ENCODE assay signal across 10 mouse cellular contexts in the genomic region with DNA sequence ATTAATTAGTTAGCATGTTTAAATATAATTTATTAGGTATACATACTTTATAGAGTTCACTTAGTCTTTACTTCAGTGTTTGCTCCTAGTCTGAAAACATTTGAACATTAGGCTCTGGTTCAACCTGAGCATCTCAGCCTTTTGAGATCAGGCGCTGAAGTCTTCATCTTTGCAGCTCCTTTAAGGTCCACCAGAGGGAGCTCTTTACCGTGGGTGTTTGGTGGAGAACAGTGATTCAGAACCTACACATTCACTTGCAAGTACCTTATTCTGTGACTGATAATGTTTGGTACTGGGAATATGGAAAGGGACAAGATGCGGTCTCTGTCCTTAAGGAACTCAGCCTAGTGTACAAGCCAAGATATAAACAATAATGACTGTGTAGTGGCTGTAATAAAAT. TPM values are rescaled to one million over a fixed set of nuclear protein-coding genes. Genes with fewer than 3 reads are reported as not detected.
DNase-seq lines count a peak whose midpoint lies in the region; ATAC-seq lines count a peak whose summit lies in the region.
"Had no signal": no experiment of that assay in that cellular context is flagged by ENCODE, and none has a peak within 500 bp of the region (broad histone marks: within the 10 kb centered on the region; RNA-seq: fewer than 3 reads in every experiment).

No protein-coding gene starts in this region.

- WGBS in heart, embryonic 12.5 days, result 10% methylated on average over 3 of the region's 3 CpGs

- peaks cover 29% of the 10 kb centered on the region for H3K27me3 ChIP-seq in heart, embryonic 12.5 days (replicated peaks)
- H3K27me3 ChIP-seq: lung, embryonic 15.5 days had no signal

- H3K4me1 ChIP-seq in heart, embryonic 12.5 days (replicated peaks), result no peaks in the 10 kb centered on the region
- H3K4me1 ChIP-seq: embryonic facial prominence, embryonic 13.5 days; lung, embryonic 15.5 days had no signal

- H3K27ac ChIP-seq in heart, embryonic 12.5 days (ENCODE audit: poor library complexity, severe bottlenecking), result no peak overlapping the region
- H3K27ac ChIP-seq: embryonic facial prominence, embryonic 13.5 days; lung, embryonic 15.5 days had no signal

- H3K9me3 ChIP-seq in heart, embryonic 12.5 days (replicated peaks), result no peaks in the 10 kb centered on the region
- H3K9me3 ChIP-seq: embryonic facial prominence, embryonic 13.5 days; lung, embryonic 15.5 days had no signal

- no peak for ATAC-seq in heart, embryonic 12.5 days (ENCODE audit: insufficient number of reproducible peaks, low FRiP score)
- peak; percentile 84 for ATAC-seq in megakaryocyte, adult 5-6 weeks (ENCODE audit: poor library complexity, severe bottlenecking)

- no peaks in the 10 kb centered on the region for H3K36me3 ChIP-seq in heart, embryonic 12.5 days
- H3K36me3 ChIP-seq: embryonic facial prominence, embryonic 13.5 days; lung, embryonic 15.5 days had no signal

- no peak overlapping the region for H3K4me2 ChIP-seq in heart, embryonic 12.5 days
- H3K4me2 ChIP-seq: embryonic facial prominence, embryonic 13.5 days; lung, embryonic 15.5 days had no signal

- H3K9ac ChIP-seq in heart, embryonic 12.5 days, result no peak overlapping the region
- H3K9ac ChIP-seq: embryonic facial prominence, embryonic 13.5 days; lung, embryonic 15.5 days had no signal

- no peak overlapping the region for H3K4me3 ChIP-seq in heart, embryonic 12.5 days
- H3K4me3 ChIP-seq: embryonic facial prominence, embryonic 13.5 days; lung, embryonic 15.5 days had no signal

- DNase-seq in heart, adult 8-10 months (ENCODE audit: low spot score), result peak; percentile 50
- DNase-seq in CD4-positive helper T cell, adult 2 months (ENCODE audit: low read depth, low spot score), result peak; percentile 77
- peak; percentile 40 for DNase-seq in adrenal gland, adult 2 months
- peak; percentile 56 for DNase-seq in embryo, embryonic 11.5 days (ENCODE audit: low read depth, low spot score)
- DNase-seq in layer of hippocampus, adult 11-12 months (ENCODE audit: low spot score), result peak; percentile 58
- peak; percentile 64 to 83 for DNase-seq in thymus, postnatal 10 days (ENCODE audit: low spot score in 2 of 2)

RNA-seq across cellular contexts. Expression of a gene that starts 13.4 kb away (rescaled TPM):
- total RNA-seq in heart, adult 8-10 months (2022), result 1 to 10 TPM in 2 of 4 experiments, not detected in 2; 1.3 to 1.5 TPM
- not detected in 2 replicates for polyA plus RNA-seq in heart, embryonic 12.5 days (2016; fragmentation: Nextera tagmentation; extraction: Ambion mirVana)
- total RNA-seq in adrenal gland, adult 2 months (2021), result 1 to 10 TPM in 1 of 2 experiments, under 1 TPM in 1; 0.55 to 1.5 TPM
- 0.34 and 0.42 TPM in 2 replicates for polyA plus RNA-seq in adrenal gland, adult 2 months (2012; rRNA removed)
- 3.5 and 5.8 TPM in 2 replicates for total RNA-seq in megakaryocyte, adult 5-6 weeks (2015)
- total RNA-seq in megakaryocyte, adult 5-6 weeks (2017), result 0.73 and 4.1 TPM in 2 replicates
- polyA plus RNA-seq: embryonic facial prominence, embryonic 13.5 days had no signal

RNA-seq across cellular contexts. Expression of a gene that starts 16.8 kb away (rescaled TPM):
- 1 to 10 TPM in 1 of 4 experiments, under 1 TPM in 3; 0.50 to 1.5 (median 0.88) TPM for total RNA-seq in heart, adult 8-10 months (2022)
- 0.92 and 0.96 TPM in 2 replicates for polyA plus RNA-seq in heart, embryonic 12.5 days (2016; fragmentation: Nextera tagmentation; extraction: Ambion mirVana)
- 10 to 100 TPM in 1 of 2 experiments, 1 to 10 TPM in 1; 9.2 to 12.5 TPM for total RNA-seq in adrenal gland, adult 2 months (2021)
- polyA plus RNA-seq in adrenal gland, adult 2 months (2012; rRNA removed), result 3.7 and 4.9 TPM in 2 replicates
- not detected in 2 replicates for total RNA-seq in megakaryocyte, adult 5-6 weeks (2015)
- 0.04 TPM in 1 of 2 replicates, not detected in the other for total RNA-seq in megakaryocyte, adult 5-6 weeks (2017)

RNA-seq across cellular contexts. Expression of a gene that starts 32.2 kb away (rescaled TPM):
- 1 to 10 TPM; 1.9 to 3.7 (median 3.1) TPM for total RNA-seq in heart, adult 8-10 months (2022)
- polyA plus RNA-seq in heart, embryonic 12.5 days (2016; fragmentation: Nextera tagmentation; extraction: Ambion mirVana), result 2.1 and 2.2 TPM in 2 replicates
- 10 to 100 TPM in 1 of 2 experiments, 1 to 10 TPM in 1; 6.2 to 13.3 TPM for total RNA-seq in adrenal gland, adult 2 months (2021)
- 0.99 and 1.3 TPM in 2 replicates for polyA plus RNA-seq in adrenal gland, adult 2 months (2012; rRNA removed)
- 2.0 and 2.5 TPM in 2 replicates for total RNA-seq in megakaryocyte, adult 5-6 weeks (2015)
- 2.9 and 3.8 TPM in 2 replicates for total RNA-seq in megakaryocyte, adult 5-6 weeks (2017)

RNA-seq across cellular contexts. Expression of a gene that starts 41.2 kb away (rescaled TPM):
- total RNA-seq in heart, adult 8-10 months (2022), result not detected
- polyA plus RNA-seq in heart, embryonic 12.5 days (2016; fragmentation: Nextera tagmentation; extraction: Ambion mirVana), result not detected in 2 replicates
- total RNA-seq in adrenal gland, adult 2 months (2021), result under 1 TPM in 1 of 2 experiments, not detected in 1; 0.90 TPM
- polyA plus RNA-seq in adrenal gland, adult 2 months (2012; rRNA removed), result 0.06 TPM in 1 of 2 replicates, not detected in the other
- 2.3 and 6.8 TPM in 2 replicates for total RNA-seq in megakaryocyte, adult 5-6 weeks (2015)
- total RNA-seq in megakaryocyte, adult 5-6 weeks (2017), result 2.1 and 6.3 TPM in 2 replicates
- polyA plus RNA-seq: embryonic facial prominence, embryonic 13.5 days had no signal

RNA-seq across cellular contexts. Expression of a gene that starts 42.6 kb away (rescaled TPM):
- total RNA-seq in heart, adult 8-10 months (2022), result 1 to 10 TPM in 2 of 4 experiments, under 1 TPM in 2; 0.34 to 1.2 (median 0.75) TPM
- 0.35 TPM in 1 of 2 replicates, not detected in the other for polyA plus RNA-seq in heart, embryonic 12.5 days (2016; fragmentation: Nextera tagmentation; extraction: Ambion mirVana)
- total RNA-seq in adrenal gland, adult 2 months (2021), result 1 to 10 TPM in 1 of 2 experiments, not detected in 1; 1.0 TPM
- 0.21 TPM in 1 of 2 replicates, not detected in the other for polyA plus RNA-seq in adrenal gland, adult 2 months (2012; rRNA removed)
- 6.2 and 11.0 TPM in 2 replicates for total RNA-seq in megakaryocyte, adult 5-6 weeks (2015)
- total RNA-seq in megakaryocyte, adult 5-6 weeks (2017), result 14.8 and 17.2 TPM in 2 replicates

Comparison
In these comparisons a context has a peak if more than half of its experiments do, and no peak if none do; other contexts are left out.
1. RNA of a gene that starts 16.8 kb away (total RNA-seq): 9.2 to 12.5 TPM in adrenal gland, adult 2 months; 0.50 to 1.5 TPM in heart, adult 8-10 months and 0.04 TPM in megakaryocyte, adult 5-6 weeks; every median in the first group is over 4 times any median in the second.
2. Peak in every context shown above with its lines, with median percentiles within 50 percentile points of each other: DNase-seq.